Mouse (Mus musculus) cortical plate, adult 2 months (tissue): ENCODE measurements at regions not wholly inside any gene's neighbourhood (a gene's known extent, or its start where the extent isn't known, plus 50 kb on each side); places are given as distances from the start of the nearest gene placed in this dataset.
A peak's percentile ranks its signal among the peaks of the same experiment; 100 is the strongest.

Experiments used
- H3K27ac ChIP-seq: fragments of 200-500 bp; 2 replicates; pipeline ENCODE4 v1.5.1; 2012; ENCODE audit warnings: low read length, control low read depth, inconsistent platforms; ENCODE audit not compliant: insufficient read depth
- H3K4me1 ChIP-seq: fragments of 200-500 bp; 2 replicates; pipeline ENCODE4 v1.6.1; 2011; ENCODE audit warnings: low read length; ENCODE audit not compliant: control insufficient read depth, insufficient read depth
- H3K4me3 ChIP-seq: fragments of 200-500 bp; 2 replicates; pipeline ENCODE4 v1.5.1; 2011; ENCODE audit warnings: mild to moderate bottlenecking, low read length, control low read depth; ENCODE audit not compliant: insufficient read depth
- CTCF ChIP-seq: fragments of 200-500 bp; IDR thresholded peaks from 2 replicates; pipeline ENCODE4 v1.5.1; 2011; ENCODE audit warnings: mild to moderate bottlenecking, control low read depth, low read length; ENCODE audit not compliant: insufficient read depth; ENCODE audit errors: extremely low read depth
- POLR2A ChIP-seq: fragments of 200-500 bp; IDR thresholded peaks from 2 replicates; pipeline ENCODE4 v1.6.1; 2011; ENCODE audit warnings: mild to moderate bottlenecking, low read length, control low read depth; ENCODE audit not compliant: insufficient read depth; ENCODE audit errors: extremely low read depth

GRCm38 (mm10) chr7:90058636-90059035 is 71.4 kb upstream of the Picalm start:
- Histone ChIP-seq H3K4me1 (peaks cover 13% of the 10 kb centered on the region), H3K27ac (no peak overlapping the region), H3K4me3 (no peak overlapping the region)
- TF ChIP-seq CTCF, result no peak
- TF ChIP-seq POLR2A, result no peak

- H3K27ac ChIP-seq, result peak overlapping the region; percentile 45
- TF ChIP-seq CTCF (no peak), POLR2A (no peak)
- H3K4me3 ChIP-seq, result no peak overlapping the region
- H3K4me1 ChIP-seq, result peaks cover 13% of the 10 kb centered on the region
Measured at GRCm38 (mm10) chr7:90059249-90059628, 70.8 kb upstream of the Picalm start.

- TF ChIP-seq POLR2A, result 0 out of 2 replicates have a peak, but pooled peaks have one; percentile 7
- no peak for TF ChIP-seq CTCF
- peak overlapping the region; percentile 77 for H3K27ac ChIP-seq
- H3K4me1 ChIP-seq, result peaks cover 13% of the 10 kb centered on the region
- H3K4me3 ChIP-seq, result no peak overlapping the region
Measured at GRCm38 (mm10) chr7:90059629-90060301, 70.2 kb upstream of the Picalm start.

GRCm38 (mm10) chr7:90060343-90061175 is 69.5 kb upstream of the Picalm start:
- Histone ChIP-seq H3K4me3 (no peak overlapping the region), H3K27ac (peak overlapping the region; percentile 49), H3K4me1 (peaks cover 13% of the 10 kb centered on the region)
- TF ChIP-seq POLR2A (0 out of 2 replicates have a peak, but pooled peaks have one; percentile 2), CTCF (no peak)

GRCm38 (mm10) chr7:90061701-90062100 is 68.3 kb upstream of the Picalm start:
- Histone ChIP-seq H3K4me3 (no peak overlapping the region), H3K27ac (peak overlapping the region; percentile 78; the same call in 1 of the 2 replicates), H3K4me1 (peaks cover 13% of the 10 kb centered on the region)
- TF ChIP-seq POLR2A (no peak), CTCF (no peak)

- Histone ChIP-seq H3K4me1 (peaks cover 13% of the 10 kb centered on the region), H3K4me3 (no peak overlapping the region), H3K27ac (no peak overlapping the region)
- TF ChIP-seq CTCF, result no peak
- no peak for TF ChIP-seq POLR2A
Measured at GRCm38 (mm10) chr7:90062874-90063273, 67.1 kb upstream of the Picalm start.

GRCm38 (mm10) chr7:90064198-90064597 is 65.8 kb upstream of the Picalm start:
- H3K4me1 ChIP-seq, result peaks cover 12% of the 10 kb centered on the region
- no peak for TF ChIP-seq CTCF
- TF ChIP-seq POLR2A, result no peak
- no peak overlapping the region for H3K4me3 ChIP-seq
- H3K27ac ChIP-seq, result no peak overlapping the region

- TF ChIP-seq POLR2A (no peak), CTCF (no peak)
- peaks cover 7% of the 10 kb centered on the region for H3K4me1 ChIP-seq
- H3K27ac ChIP-seq, result no peak overlapping the region
- H3K4me3 ChIP-seq, result no peak overlapping the region
Measured at GRCm38 (mm10) chr7:90065269-90065955, 64.6 kb upstream of the Picalm start.

- Histone ChIP-seq H3K4me3 (no peak overlapping the region), H3K4me1 (peaks cover 6% of the 10 kb centered on the region), H3K27ac (no peak overlapping the region)
- TF ChIP-seq CTCF (no peak), POLR2A (no peak)
Measured at GRCm38 (mm10) chr7:90066275-90066674, 63.7 kb upstream of the Picalm start.
